Mouse (Mus musculus) hindbrain, postnatal 0 days (tissue): Measurements from ENCODE around the gene Tmem30c. TPM values are rescaled to one million over a fixed set of nuclear protein-coding genes. Genes with fewer than 3 reads are reported as not detected.

ENCODE experiments used
- ATAC-seq: fragments of 200-750 bp; cut with Nextera tagmentation; 2 replicates; pipeline ENCODE4 v1.8.0; 2017; ENCODE audit warnings: mild to moderate bottlenecking, moderate TSS enrichment, moderate library complexity
- DNase-seq: peaks from one replicate; pipeline ENCODE4 v3.0.0-alpha.2; 2015; ENCODE audit warnings: low spot score
- H3K27ac ChIP-seq: fragments of 300-500 bp; sonication (generic); 2 replicates; pipeline ENCODE4 v1.5.1; 2014; ENCODE audit warnings: mild to moderate bottlenecking
- H3K27me3 ChIP-seq: fragments of 300-500 bp; sonication (generic); 2 replicates; pipeline ENCODE4 v1.6.1; 2014; ENCODE audit warnings: low read length, mixed read lengths; ENCODE audit not compliant: insufficient read depth
- H3K36me3 ChIP-seq: fragments of 300-500 bp; sonication (generic); 2 replicates; pipeline ENCODE4 v1.6.1; 2014; ENCODE audit warnings: low read length, mixed read lengths; ENCODE audit not compliant: insufficient read depth
- H3K4me1 ChIP-seq: fragments of 300-500 bp; sonication (generic); 2 replicates; pipeline ENCODE4 v1.6.1; 2014; ENCODE audit warnings: antibody characterized with exemption, low read length, mixed read lengths; ENCODE audit not compliant: insufficient read depth
- H3K4me2 ChIP-seq: fragments of 300-500 bp; sonication (generic); 2 replicates; pipeline ENCODE4 v1.6.1; 2014; ENCODE audit warnings: low read depth, mild to moderate bottlenecking, low read length, moderate library complexity, mixed read lengths
- H3K4me3 ChIP-seq: fragments of 300-500 bp; sonication (generic); 2 replicates; pipeline ENCODE4 v1.5.1; 2014; ENCODE audit warnings: low read length
- H3K9ac ChIP-seq: fragments of 300-500 bp; sonication (generic); replicated peaks from 2 replicates; pipeline ENCODE4 v1.6.1; 2014; ENCODE audit warnings: mild to moderate bottlenecking, low read length, moderate library complexity, mixed read lengths
- H3K9me3 ChIP-seq: fragments of 300-500 bp; sonication (generic); 2 replicates; pipeline ENCODE4 v1.6.1; 2016; ENCODE audit warnings: low read length, mixed read lengths
- CTCF ChIP-seq: IDR thresholded peaks from 2 replicates; pipeline ENCODE4 v1.5.1; 2016; ENCODE audit warnings: antibody characterized with exemption, control low read depth, low read depth
- WGBS: fragments of 180-500 bp; shearing (Covaris S2); extraction: QIAGEN DNeasy Blood & Tissue Kit; methylation state at CpG from one replicate; pipeline ENCODE4 v1.1.7; 2014; 5-methylcytosine and 5-hydroxymethylcytosine counted together
- polyA plus RNA-seq: library from polyadenylated mRNA; unstranded; fragments of >200 nt; fragmentation: Nextera tagmentation; extraction: Ambion mirVana; gene quantifications from 2 replicates; pipeline ENCODE4 v1.2.1, GENCODE M21; 2015
- total RNA-seq: library from RNA; depleted of rRNA; stranded (reverse); fragments of >200 nt; gene quantifications from 2 replicates; pipeline ENCODE4 v1.2.3, GENCODE M21; 2014

The Tmem30c gene
- total and polyA plus RNA-seq, 2 experiments from 2014 or later = 0.14 to 0.73 TPM

- no peak for ATAC-seq
- Histone ChIP-seq H3K9ac (no peak overlapping the region), H3K27ac (no peak overlapping the region), H3K4me3 (no peak overlapping the region), H3K36me3 (no peaks in the 10 kb centered on the region), H3K27me3 (no peaks in the 10 kb centered on the region), H3K4me1 (no peaks in the 10 kb centered on the region), H3K9me3 (no peaks in the 10 kb centered on the region), H3K4me2 (no peak overlapping the region)
- TF ChIP-seq CTCF = no peak
- 92% methylated on average over 10 of the region's 12 CpGs for WGBS
- DNase-seq = no peak
These were observed 13.6 kb downstream of the Tmem30c start for GRCm38 (mm10) chr16:57278976-57279626.

GRCm38 (mm10) chr16:57269751-57270150 lies 22.9 kb downstream of the Tmem30c start:
- 92% methylated on average over 13 of the region's 13 CpGs for WGBS
- no peak for ATAC-seq
- no peak for TF ChIP-seq CTCF

DNA sequence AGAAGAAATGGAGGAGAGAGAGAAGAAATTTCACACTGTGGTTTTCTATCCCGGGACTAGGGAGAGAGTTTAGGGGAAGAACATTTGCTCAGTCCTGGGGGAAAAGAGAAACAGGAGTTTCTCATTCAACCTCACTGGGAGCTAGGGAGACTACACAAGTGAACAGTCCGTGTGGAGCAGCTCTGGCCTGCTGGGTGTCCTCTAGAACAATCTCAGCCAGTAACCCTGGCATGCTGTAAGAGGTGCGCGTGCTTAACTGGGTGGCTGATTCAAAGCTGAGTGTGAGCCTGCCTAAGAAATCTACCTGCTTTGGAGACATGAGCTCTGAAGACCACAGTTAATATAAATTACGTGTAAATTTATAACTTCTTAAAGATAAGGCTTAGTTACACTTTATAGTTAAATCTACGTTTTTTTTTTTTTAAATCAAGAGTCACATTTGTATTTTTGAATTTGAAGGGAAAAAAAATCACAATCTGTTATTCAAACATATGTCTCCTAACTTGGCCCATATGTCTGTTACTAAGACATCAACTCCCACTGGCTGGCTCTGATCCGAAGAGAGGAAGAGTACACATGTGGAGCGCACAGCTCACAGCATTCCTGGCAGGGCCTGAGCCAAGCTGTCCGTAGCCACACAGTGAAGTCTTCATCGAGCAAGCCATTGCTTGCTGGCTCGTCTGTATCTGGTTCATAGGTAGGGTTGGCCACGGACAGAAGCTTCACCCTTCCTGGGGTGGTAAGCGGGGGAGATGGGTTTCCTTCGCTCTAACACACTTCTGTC lies 24.4 kb downstream of the Tmem30c start:
- peak; percentile 41 for DNase-seq
- H3K9me3 ChIP-seq = no peaks in the 10 kb centered on the region
- no peaks in the 10 kb centered on the region for H3K4me1 ChIP-seq
- H3K27ac ChIP-seq = no peak overlapping the region
- H3K27me3 ChIP-seq = no peaks in the 10 kb centered on the region
- no peak overlapping the region for H3K9ac ChIP-seq
- H3K4me3 ChIP-seq = no peak overlapping the region
- H3K4me2 ChIP-seq = no peak overlapping the region
- ATAC-seq = peak; percentile 71
- no peak for TF ChIP-seq CTCF
- WGBS = 75% methylated on average over 14 of the region's 14 CpGs
- no peaks in the 10 kb centered on the region for H3K36me3 ChIP-seq

More at GRCm38 (mm10) chr16:57269751-57270150, 22.9 kb downstream of the Tmem30c start:
- Histone ChIP-seq H3K4me3 (no peak overlapping the region), H3K9ac (no peak overlapping the region), H3K4me2 (no peak overlapping the region), H3K27me3 (no peaks in the 10 kb centered on the region), H3K27ac (no peak overlapping the region), H3K9me3 (no peaks in the 10 kb centered on the region), H3K4me1 (no peaks in the 10 kb centered on the region), H3K36me3 (no peaks in the 10 kb centered on the region)
- no peak for DNase-seq

DNA sequence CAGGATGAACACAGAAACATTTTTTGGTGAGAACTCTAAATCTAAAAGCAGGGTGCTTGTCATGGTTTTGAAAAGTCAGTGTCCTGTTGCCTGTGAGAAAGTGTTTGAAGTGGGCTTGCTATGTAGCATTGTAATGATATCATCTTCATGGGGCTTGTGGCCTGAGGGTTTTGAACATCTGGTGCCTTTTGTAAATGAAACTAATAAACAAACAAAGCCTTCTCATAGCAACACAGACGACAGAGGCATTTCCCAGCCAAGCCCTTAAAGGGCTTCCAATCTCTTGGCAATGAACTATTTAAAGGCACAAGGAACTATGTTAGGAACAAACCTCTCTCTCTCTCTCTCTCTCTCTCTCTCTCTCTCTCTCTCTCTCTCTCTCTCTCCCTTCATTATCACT lies 25.6 kb downstream of the Tmem30c start:
- Histone ChIP-seq H3K9me3 (no peaks in the 10 kb centered on the region), H3K4me2 (no peak overlapping the region), H3K36me3 (no peaks in the 10 kb centered on the region), H3K27me3 (no peaks in the 10 kb centered on the region), H3K9ac (no peak overlapping the region), H3K4me3 (no peak overlapping the region), H3K4me1 (no peaks in the 10 kb centered on the region), H3K27ac (no peak overlapping the region)
- TF ChIP-seq CTCF = no peak
- ATAC-seq = no peak
- 7% methylated on average over 1 of the region's 1 CpGs for WGBS
- peak; percentile 12 for DNase-seq

- Histone ChIP-seq H3K27me3 (no peaks in the 10 kb centered on the region), H3K27ac (no peak overlapping the region), H3K4me2 (no peak overlapping the region), H3K4me1 (no peaks in the 10 kb centered on the region), H3K36me3 (no peaks in the 10 kb centered on the region), H3K9me3 (no peaks in the 10 kb centered on the region), H3K9ac (no peak overlapping the region), H3K4me3 (no peak overlapping the region)
- 80% methylated on average over 10 of the region's 10 CpGs for WGBS
- ATAC-seq (no peak), DNase-seq (no peak)
- no peak for TF ChIP-seq CTCF
These were observed 32.5 kb downstream of the Tmem30c start for GRCm38 (mm10) chr16:57260152-57260551.

GRCm38 (mm10) chr16:57259356-57260083 lies 33.1 kb downstream of the Tmem30c start:
- Histone ChIP-seq H3K9me3 (no peaks in the 10 kb centered on the region), H3K4me2 (no peak overlapping the region), H3K36me3 (no peaks in the 10 kb centered on the region), H3K27me3 (no peaks in the 10 kb centered on the region), H3K9ac (no peak overlapping the region), H3K27ac (no peak overlapping the region), H3K4me3 (no peak overlapping the region), H3K4me1 (no peaks in the 10 kb centered on the region)
- DNase-seq = no peak
- ATAC-seq = no peak
- no peak for TF ChIP-seq CTCF
- 88% methylated on average over 13 of the region's 13 CpGs for WGBS
